Comparison of ENCODE assay signal across 26 mouse cellular contexts in genomic region chr19:34431314-34431713, GRCm38 (mm10).
"Had no signal": no experiment of that assay in that cellular context is flagged by ENCODE, and none has a peak within 500 bp of the region (broad histone marks: within the 10 kb centered on the region; RNA-seq: fewer than 3 reads in every experiment).

No protein-coding gene starts in this region.

- H3K27ac ChIP-seq: heart, adult 2 months; heart, embryonic 13.5 days; heart, embryonic 15.5 days; hindbrain, embryonic 13.5 days; hindbrain, embryonic 15.5 days; intestine, embryonic 15.5 days; layer of hippocampus, adult 2 months; left cerebral cortex, adult 2 months; limb, embryonic 13.5 days; liver, embryonic 13.5 days; liver, embryonic 15.5 days had no signal

- H3K4me1 ChIP-seq: heart, embryonic 13.5 days; heart, embryonic 15.5 days; hindbrain, embryonic 13.5 days; hindbrain, embryonic 15.5 days; intestine, embryonic 15.5 days; liver, embryonic 13.5 days; liver, embryonic 15.5 days had no signal

- H3K4me3 ChIP-seq: heart, adult 2 months; heart, embryonic 13.5 days; heart, embryonic 15.5 days; hindbrain, embryonic 13.5 days; hindbrain, embryonic 15.5 days; intestine, embryonic 15.5 days; layer of hippocampus, adult 2 months; left cerebral cortex, adult 2 months; limb, embryonic 13.5 days; liver, embryonic 13.5 days; liver, embryonic 15.5 days had no signal

- H3K9ac ChIP-seq: heart, embryonic 13.5 days; heart, embryonic 15.5 days; hindbrain, embryonic 13.5 days; hindbrain, embryonic 15.5 days; intestine, embryonic 15.5 days; limb, embryonic 13.5 days; liver, embryonic 13.5 days; liver, embryonic 15.5 days had no signal

- H3K27me3 ChIP-seq: heart, embryonic 13.5 days; heart, embryonic 15.5 days; hindbrain, embryonic 13.5 days; hindbrain, embryonic 15.5 days; intestine, embryonic 15.5 days; limb, embryonic 13.5 days; liver, embryonic 13.5 days; liver, embryonic 15.5 days had no signal

- DNase-seq: gastrocnemius, postnatal 14 days; gastrocnemius, postnatal 36 days; heart, adult 11 months; heart, adult 2 months; heart, postnatal 14 days; heart, postnatal 36 days; kidney, adult 18-20 months; kidney, adult 8-10 months; kidney, postnatal 10 days; kidney, postnatal 25 days; kidney, postnatal 4 days; liver; liver, embryonic 13.5 days had no signal

- H3K9me3 ChIP-seq: heart, embryonic 13.5 days; heart, embryonic 15.5 days; hindbrain, embryonic 13.5 days; hindbrain, embryonic 15.5 days; intestine, embryonic 15.5 days; limb, embryonic 13.5 days; liver, embryonic 13.5 days; liver, embryonic 15.5 days had no signal

- H3K4me2 ChIP-seq: heart, embryonic 11.5 days; heart, embryonic 13.5 days; heart, embryonic 15.5 days; hindbrain, embryonic 13.5 days; hindbrain, embryonic 15.5 days; intestine, embryonic 15.5 days; limb, embryonic 13.5 days; liver, embryonic 11.5 days; liver, embryonic 13.5 days; liver, embryonic 15.5 days had no signal

- H3K36me3 ChIP-seq: heart, embryonic 13.5 days; heart, embryonic 15.5 days; hindbrain, embryonic 13.5 days; hindbrain, embryonic 15.5 days; intestine, embryonic 15.5 days; limb, embryonic 13.5 days; liver, embryonic 13.5 days; liver, embryonic 15.5 days had no signal

- ATAC-seq: inflammation-experienced regulatory T-cells, adult 6 months; intestine, embryonic 15.5 days; intestine, postnatal 0 days had no signal
